Mouse (Mus musculus) testis, adult 2 months (tissue): ENCODE measurements around the gene Med26.

Experiments used
- CTCF ChIP-seq: fragments of 200-500 bp; IDR thresholded peaks from 2 replicates; pipeline ENCODE4 v1.5.1; 2012; ENCODE audit warnings: low read depth, mild to moderate bottlenecking, inconsistent platforms, low read length, moderate library complexity; ENCODE audit not compliant: control insufficient read depth, insufficient read depth, insufficient replicate concordance
- POLR2A ChIP-seq: fragments of 200-500 bp; IDR thresholded peaks from 2 replicates; pipeline ENCODE4 v1.6.1; 2012; ENCODE audit warnings: low read depth, mild to moderate bottlenecking, inconsistent platforms, low read length, moderate library complexity; ENCODE audit not compliant: control insufficient read depth

DNA sequence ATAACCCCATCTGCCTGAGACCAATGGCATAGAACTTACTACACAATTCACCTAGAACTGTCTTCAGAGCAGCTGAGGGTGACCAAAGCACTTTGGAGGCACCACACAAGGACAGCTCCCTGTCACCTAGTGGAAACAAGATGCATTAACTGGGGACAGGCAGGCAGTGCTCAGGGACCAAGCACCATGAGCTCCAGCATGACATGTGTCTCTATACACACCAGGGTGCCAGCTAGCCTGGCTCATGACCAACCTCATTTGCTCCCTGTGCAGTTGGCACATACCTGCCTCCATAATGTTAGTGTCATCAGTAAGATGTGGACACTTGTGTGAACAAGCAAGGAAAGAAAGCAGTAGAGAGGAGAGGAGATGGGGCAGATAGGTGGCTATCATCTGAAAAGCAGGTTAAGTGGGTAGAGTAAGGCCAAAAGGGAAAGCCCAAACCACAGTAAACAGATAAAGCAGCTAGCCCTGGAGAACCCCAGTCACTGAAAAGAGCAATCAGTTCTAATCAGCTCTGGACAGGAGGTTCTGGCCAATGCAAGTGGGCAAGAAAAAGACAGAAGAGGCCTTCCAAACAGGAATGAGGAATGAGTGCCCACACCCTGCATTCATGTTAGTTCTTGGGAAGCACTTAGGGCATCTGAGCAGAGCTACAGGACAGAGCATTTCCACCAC is 43.3 kb downstream of the Med26 start:
- no peak for TF ChIP-seq POLR2A
- no peak for TF ChIP-seq CTCF
